Mouse (Mus musculus): ENCODE results near the gene Grin2d.

Gene Grin2d

GRCm38 (mm10) chr7:45813787-45814779 is 64.1 kb downstream of the Grin2d start, which contains the start of gene Cyth2:
Cyth2 (minus strand) TSS chr7:45814581.
- peak; percentile 96 for ATAC-seq (ENCODE audit: insufficient number of reproducible peaks, low FRiP score, low TSS enrichment)

- ATAC-seq (ENCODE audit: insufficient number of reproducible peaks, low FRiP score, low TSS enrichment), result no peak
Observed at GRCm38 (mm10) chr7:45812921-45813320, 65.3 kb downstream of the Grin2d start.

- ATAC-seq (ENCODE audit: insufficient number of reproducible peaks, low FRiP score, low TSS enrichment), result no peak
Observed at GRCm38 (mm10) chr7:45809276-45810075, 68.7 kb downstream of the Grin2d start.

- no peak for ATAC-seq (ENCODE audit: insufficient number of reproducible peaks, low FRiP score, low TSS enrichment)
Observed at GRCm38 (mm10) chr7:45808471-45808870, 69.7 kb downstream of the Grin2d start.

- ATAC-seq (ENCODE audit: insufficient number of reproducible peaks, low FRiP score, low TSS enrichment), result no peak
Observed at GRCm38 (mm10) chr7:45805941-45806340, 72.2 kb downstream of the Grin2d start.

- ATAC-seq (ENCODE audit: insufficient number of reproducible peaks, low FRiP score, low TSS enrichment), result no peak
Observed at GRCm38 (mm10) chr7:45802551-45802950, 75.6 kb downstream of the Grin2d start.

GRCm38 (mm10) chr7:45801348-45801747 is 76.8 kb downstream of the Grin2d start:
- ATAC-seq (ENCODE audit: insufficient number of reproducible peaks, low FRiP score, low TSS enrichment), result peak; percentile 49; the same call in 1 of the 2 replicates

GRCm38 (mm10) chr7:45800546-45801204 is 77.5 kb downstream of the Grin2d start:
- no peak for ATAC-seq (ENCODE audit: insufficient number of reproducible peaks, low FRiP score, low TSS enrichment)

GRCm38 (mm10) chr7:45800001-45800400 is 78.2 kb downstream of the Grin2d start:
- no peak for ATAC-seq (ENCODE audit: insufficient number of reproducible peaks, low FRiP score, low TSS enrichment)

GRCm38 (mm10) chr7:45798931-45799330 is 79.2 kb downstream of the Grin2d start:
- ATAC-seq (ENCODE audit: insufficient number of reproducible peaks, low FRiP score, low TSS enrichment), result no peak

- ATAC-seq (ENCODE audit: insufficient number of reproducible peaks, low FRiP score, low TSS enrichment), result no peak
Observed at GRCm38 (mm10) chr7:45798511-45798836, 79.7 kb downstream of the Grin2d start.

GRCm38 (mm10) chr7:45797661-45798510 is 80.3 kb downstream of the Grin2d start:
- ATAC-seq (ENCODE audit: insufficient number of reproducible peaks, low FRiP score, low TSS enrichment), result no peak

GRCm38 (mm10) chr7:45796950-45797349 is 81.2 kb downstream of the Grin2d start:
- no peak for ATAC-seq (ENCODE audit: insufficient number of reproducible peaks, low FRiP score, low TSS enrichment)

- ATAC-seq (ENCODE audit: insufficient number of reproducible peaks, low FRiP score, low TSS enrichment), result no peak
Observed at GRCm38 (mm10) chr7:45794971-45795370, 83.2 kb downstream of the Grin2d start.

GRCm38 (mm10) chr7:45793969-45794585 is 84.1 kb downstream of the Grin2d start:
- ATAC-seq (ENCODE audit: insufficient number of reproducible peaks, low FRiP score, low TSS enrichment), result no peak

GRCm38 (mm10) chr7:45793240-45793639 is 84.9 kb downstream of the Grin2d start:
- no peak for ATAC-seq (ENCODE audit: insufficient number of reproducible peaks, low FRiP score, low TSS enrichment)

GRCm38 (mm10) chr7:45791756-45792490 is 86.3 kb downstream of the Grin2d start:
- no peak for ATAC-seq (ENCODE audit: insufficient number of reproducible peaks, low FRiP score, low TSS enrichment)

GRCm38 (mm10) chr7:45790721-45791120 is 87.5 kb downstream of the Grin2d start:
- no peak for ATAC-seq (ENCODE audit: insufficient number of reproducible peaks, low FRiP score, low TSS enrichment)

GRCm38 (mm10) chr7:45787642-45788041 is 90.5 kb downstream of the Grin2d start:
- no peak for ATAC-seq (ENCODE audit: insufficient number of reproducible peaks, low FRiP score, low TSS enrichment)
